Mouse (Mus musculus): Measurements from ENCODE around the gene Porcn. TPM values are rescaled to one million over a fixed set of nuclear protein-coding genes. Genes with fewer than 3 reads are reported as not detected.

Porcn gene
- total RNA-seq, 1 experiment from 2014 or later: 2.6 TPM

- ATAC-seq (replicated peaks in 1 of 2; ENCODE audit: insufficient read depth in 1 of 2, low FRiP score in 2 of 2, low TSS enrichment in 1 of 2, low read depth in 1 of 2, poor library complexity in 2 of 2, severe bottlenecking in 2 of 2): no peak
Observed at GRCm38 (mm10) chrX:8211490-8212207, 5.3 kb upstream of the Porcn start.

GRCm38 (mm10) chrX:8209720-8210119 is 3.4 kb upstream of the Porcn start:
- no peak for ATAC-seq (replicated peaks in 1 of 2; ENCODE audit: insufficient read depth in 1 of 2, low FRiP score in 2 of 2, low TSS enrichment in 1 of 2, low read depth in 1 of 2, poor library complexity in 2 of 2, severe bottlenecking in 2 of 2)

GRCm38 (mm10) chrX:8207224-8207623 is 899 bp upstream of the Porcn start:
- no peak for ATAC-seq (replicated peaks in 1 of 2; ENCODE audit: insufficient read depth in 1 of 2, low FRiP score in 2 of 2, low TSS enrichment in 1 of 2, low read depth in 1 of 2, poor library complexity in 2 of 2, severe bottlenecking in 2 of 2)

GRCm38 (mm10) chrX:8206694-8207197 is 421 bp upstream of the Porcn start:
- no peak for ATAC-seq (replicated peaks in 1 of 2; ENCODE audit: insufficient read depth in 1 of 2, low FRiP score in 2 of 2, low TSS enrichment in 1 of 2, low read depth in 1 of 2, poor library complexity in 2 of 2, severe bottlenecking in 2 of 2)

GRCm38 (mm10) chrX:8205551-8205950 is 774 bp downstream of the Porcn start:
- ATAC-seq (replicated peaks in 1 of 2; ENCODE audit: insufficient read depth in 1 of 2, low FRiP score in 2 of 2, low TSS enrichment in 1 of 2, low read depth in 1 of 2, poor library complexity in 2 of 2, severe bottlenecking in 2 of 2): no peak

GRCm38 (mm10) chrX:8205088-8205487 is 1.2 kb downstream of the Porcn start:
- ATAC-seq (replicated peaks in 1 of 2; ENCODE audit: insufficient read depth in 1 of 2, low FRiP score in 2 of 2, low TSS enrichment in 1 of 2, low read depth in 1 of 2, poor library complexity in 2 of 2, severe bottlenecking in 2 of 2): no peak

- no peak for ATAC-seq (replicated peaks in 1 of 2; ENCODE audit: insufficient read depth in 1 of 2, low FRiP score in 2 of 2, low TSS enrichment in 1 of 2, low read depth in 1 of 2, poor library complexity in 2 of 2, severe bottlenecking in 2 of 2)
Observed at GRCm38 (mm10) chrX:8204076-8204475, 2.2 kb downstream of the Porcn start.

- no peak for ATAC-seq (replicated peaks in 1 of 2; ENCODE audit: insufficient read depth in 1 of 2, low FRiP score in 2 of 2, low TSS enrichment in 1 of 2, low read depth in 1 of 2, poor library complexity in 2 of 2, severe bottlenecking in 2 of 2)
Observed at GRCm38 (mm10) chrX:8203105-8203504, 3.2 kb downstream of the Porcn start.

- peak in 1 of 2 experiments; percentile 34; a peak in 1 of 4 replicates for ATAC-seq (replicated peaks in 1 of 2; ENCODE audit: insufficient read depth in 1 of 2, low FRiP score in 2 of 2, low TSS enrichment in 1 of 2, low read depth in 1 of 2, poor library complexity in 2 of 2, severe bottlenecking in 2 of 2)
Observed at GRCm38 (mm10) chrX:8193419-8193723, 13.0 kb downstream of the Porcn start, which contains the start of gene Ebp. Gene Ebp (minus strand): TSS chrX:8193512.

- peak; percentile 97 to 100 for ATAC-seq (replicated peaks in 1 of 2; ENCODE audit: insufficient read depth in 1 of 2, low FRiP score in 2 of 2, low TSS enrichment in 1 of 2, low read depth in 1 of 2, poor library complexity in 2 of 2, severe bottlenecking in 2 of 2)
Observed at GRCm38 (mm10) chrX:8192640-8193418, 13.5 kb downstream of the Porcn start.

GRCm38 (mm10) chrX:8192126-8192639 is 14.1 kb downstream of the Porcn start:
- peak; percentile 5 to 49; a peak in 2 of 4 replicates for ATAC-seq (replicated peaks in 1 of 2; ENCODE audit: insufficient read depth in 1 of 2, low FRiP score in 2 of 2, low TSS enrichment in 1 of 2, low read depth in 1 of 2, poor library complexity in 2 of 2, severe bottlenecking in 2 of 2)

GRCm38 (mm10) chrX:8182871-8183540 is 23.3 kb downstream of the Porcn start:
- ATAC-seq (replicated peaks in 1 of 2; ENCODE audit: insufficient read depth in 1 of 2, low FRiP score in 2 of 2, low TSS enrichment in 1 of 2, low read depth in 1 of 2, poor library complexity in 2 of 2, severe bottlenecking in 2 of 2): no peak

- no peak for ATAC-seq (replicated peaks in 1 of 2; ENCODE audit: insufficient read depth in 1 of 2, low FRiP score in 2 of 2, low TSS enrichment in 1 of 2, low read depth in 1 of 2, poor library complexity in 2 of 2, severe bottlenecking in 2 of 2)
Observed at GRCm38 (mm10) chrX:8179646-8180045, 26.7 kb downstream of the Porcn start.

GRCm38 (mm10) chrX:8178871-8179270 is 27.5 kb downstream of the Porcn start:
- ATAC-seq (replicated peaks in 1 of 2; ENCODE audit: insufficient read depth in 1 of 2, low FRiP score in 2 of 2, low TSS enrichment in 1 of 2, low read depth in 1 of 2, poor library complexity in 2 of 2, severe bottlenecking in 2 of 2): no peak

- peak; percentile 83 to 93 for ATAC-seq (replicated peaks in 1 of 2; ENCODE audit: insufficient read depth in 1 of 2, low FRiP score in 2 of 2, low TSS enrichment in 1 of 2, low read depth in 1 of 2, poor library complexity in 2 of 2, severe bottlenecking in 2 of 2)
Observed at GRCm38 (mm10) chrX:8175504-8176385, 30.6 kb downstream of the Porcn start, which contains the start of gene Tbc1d25. Gene Tbc1d25 (minus strand): TSS chrX:8176181.

GRCm38 (mm10) chrX:8175169-8175503 is 31.2 kb downstream of the Porcn start:
- peak in 1 of 2 experiments; percentile 68; a peak in 2 of 4 replicates for ATAC-seq (replicated peaks in 1 of 2; ENCODE audit: insufficient read depth in 1 of 2, low FRiP score in 2 of 2, low TSS enrichment in 1 of 2, low read depth in 1 of 2, poor library complexity in 2 of 2, severe bottlenecking in 2 of 2)

Measured in hematopoietic stem cell, adult 5-6 weeks (primary cell).